Mouse (Mus musculus) lung, adult 2 months (tissue): ENCODE results near the gene Hyal3. TPM values are rescaled to one million over a fixed set of nuclear protein-coding genes. Genes with fewer than 3 reads are reported as not detected.

Experiments used
- DNase-seq: peaks from one replicate; pipeline ENCODE4 v3.0.0; 2022
- H3K4me1 ChIP-seq: fragments of 200-500 bp; 2 replicates; pipeline ENCODE4 v1.6.1; 2011; ENCODE audit warnings: low read length; ENCODE audit not compliant: control insufficient read depth, insufficient read depth
- H3K4me3 ChIP-seq: fragments of 200-500 bp; replicated peaks from 2 replicates; pipeline ENCODE3; 2011; ENCODE audit warnings: low read depth, mild to moderate bottlenecking, control low read depth, low read length; ENCODE audit errors: extremely low read depth
- CTCF ChIP-seq: fragments of 200-500 bp; IDR thresholded peaks from 2 replicates; pipeline ENCODE4 v1.5.1; 2011; ENCODE audit warnings: mild to moderate bottlenecking, low read length, control low read depth; ENCODE audit not compliant: insufficient read depth
- POLR2A ChIP-seq: fragments of 200-500 bp; IDR thresholded peaks from 2 replicates; pipeline ENCODE4 v1.6.1; 2011; ENCODE audit warnings: low read depth, mild to moderate bottlenecking, control low read depth, low read length, borderline replicate concordance; ENCODE audit errors: extremely low read depth
- WGBS: fragments of 180-500 bp; shearing (Covaris S2); methylation state at CpG from one replicate; pipeline ENCODE4 v1.1.7; 2018; 5-methylcytosine and 5-hydroxymethylcytosine counted together
- polyA plus RNA-seq: library from polyadenylated mRNA; depleted of rRNA; stranded (reverse); fragments of >200 nt; gene quantifications from 2 replicates; pipeline ENCODE4 v1.2.3, GENCODE M21; 2012; rRNA removed

The Hyal3 gene
- polyA plus RNA-seq = 1.7 and 1.8 TPM in 2 replicates

GRCm38 (mm10) chr9:107580501-107581317, at the start of gene Hyal3:
Hyal3 (plus strand) TSS chr9:107580818.
- Histone ChIP-seq H3K4me1 (peaks cover 15% of the 10 kb centered on the region; the same call in 1 of the 2 replicates), H3K4me3 (peak within 1 kb of the TSS; percentile 86)
- WGBS = under 1% methylated on average over 32 of the region's 32 CpGs
- peak; percentile 96; the same call in 1 of the 2 replicates for TF ChIP-seq POLR2A
- no peak for TF ChIP-seq CTCF
- peak; percentile 86 for DNase-seq

DNA sequence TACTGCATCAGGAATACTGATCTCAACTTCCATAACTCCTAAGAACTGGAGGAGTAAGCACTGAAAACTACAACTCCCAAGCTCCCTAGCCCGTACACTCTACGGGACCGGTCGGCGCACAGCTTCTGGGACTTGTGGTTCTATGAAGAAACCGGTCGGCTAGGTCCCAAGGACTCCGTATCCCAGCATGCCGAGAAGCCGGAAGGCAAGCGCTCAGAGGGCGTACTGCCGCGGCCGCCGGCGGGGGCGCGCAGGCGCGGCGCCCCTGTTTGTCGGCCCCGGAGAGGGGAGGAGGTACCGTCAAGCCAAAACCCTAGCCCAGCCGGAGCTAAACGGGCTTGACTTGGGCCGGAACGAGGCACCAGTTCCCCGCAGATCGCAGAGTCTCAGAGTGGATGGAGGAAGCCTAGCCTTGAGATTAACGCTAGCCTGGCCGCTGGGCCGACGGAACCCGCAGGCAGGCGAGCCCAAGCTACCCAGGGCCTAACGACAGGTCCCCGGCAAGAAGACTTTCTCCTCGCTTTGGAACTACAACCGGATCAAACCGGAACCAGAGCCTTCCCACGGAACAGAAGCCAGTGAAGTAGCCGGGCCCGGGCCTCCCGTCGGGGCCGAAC, 46.7 kb upstream of the Hyal3 start, which contains the start of gene Tmem115:
Tmem115 (plus strand) TSS at position 155 of the 617 bp plus-strand sequence.
- 1% methylated on average over 43 of the region's 48 CpGs for WGBS
- TF ChIP-seq POLR2A (peak; percentile 91; the same call in 1 of the 2 replicates), CTCF (no peak)

DNA sequence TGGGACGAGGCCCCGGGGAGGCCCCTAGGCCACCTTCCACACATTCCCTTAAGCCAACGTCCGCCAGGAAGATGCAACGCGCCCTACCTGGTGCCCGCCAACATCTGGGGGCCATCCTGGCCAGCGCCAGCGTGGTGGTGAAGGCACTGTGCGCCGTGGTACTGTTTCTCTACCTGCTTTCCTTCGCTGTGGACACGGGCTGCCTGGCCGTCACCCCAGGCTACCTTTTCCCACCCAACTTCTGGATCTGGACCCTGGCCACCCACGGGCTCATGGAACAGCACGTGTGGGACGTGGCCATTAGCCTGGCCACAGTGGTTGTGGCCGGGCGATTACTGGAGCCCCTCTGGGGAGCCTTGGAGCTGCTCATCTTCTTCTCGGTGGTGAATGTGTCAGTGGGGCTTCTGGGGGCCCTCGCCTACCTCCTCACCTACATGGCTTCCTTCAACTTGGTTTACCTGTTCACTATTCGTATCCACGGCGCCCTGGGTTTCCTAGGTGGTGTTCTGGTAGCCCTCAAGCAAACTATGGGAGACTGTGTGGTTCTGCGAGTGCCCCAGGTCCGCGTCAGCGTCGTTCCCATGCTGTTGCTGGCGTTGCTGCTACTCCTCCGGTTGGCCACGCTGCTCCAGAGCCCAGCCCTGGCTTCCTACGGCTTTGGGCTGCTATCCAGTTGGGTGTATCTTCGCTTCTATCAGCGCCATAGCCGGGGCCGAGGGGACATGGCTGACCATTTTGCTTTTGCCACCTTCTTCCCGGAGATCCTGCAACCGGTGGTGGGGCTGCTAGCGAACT, 46.0 kb upstream of the Hyal3 start:
- DNase-seq = no peak
- peaks cover 21% of the 10 kb centered on the region for H3K4me1 ChIP-seq
- H3K4me3 ChIP-seq = peak overlapping the region; percentile 95
- WGBS = under 1% methylated on average over 40 of the region's 40 CpGs
- TF ChIP-seq CTCF (no peak), POLR2A (no peak)

More for the DNA sequence above, 46.7 kb upstream of the Hyal3 start, which contains the start of gene Tmem115:
- Histone ChIP-seq H3K4me1 (peaks cover 21% of the 10 kb centered on the region), H3K4me3 (peak within 1 kb of the TSS; percentile 95)
- peak; percentile 86 for DNase-seq

- H3K4me3 ChIP-seq = no peak overlapping the region
- 85% methylated on average over 7 of the region's 7 CpGs for WGBS
These were observed 42.4 kb upstream of the Hyal3 start for GRCm38 (mm10) chr9:107538231-107538630.

GRCm38 (mm10) chr9:107538711-107539110, 41.9 kb upstream of the Hyal3 start:
- no peak overlapping the region for H3K4me3 ChIP-seq
- H3K4me1 ChIP-seq = peaks cover 30% of the 10 kb centered on the region
- 88% methylated on average over 3 of the region's 3 CpGs for WGBS
- TF ChIP-seq POLR2A (no peak), CTCF (no peak)
- DNase-seq = no peak

More at GRCm38 (mm10) chr9:107538231-107538630, 42.4 kb upstream of the Hyal3 start:
- TF ChIP-seq CTCF = no peak
- TF ChIP-seq POLR2A = no peak
- no peak for DNase-seq
- H3K4me1 ChIP-seq = peaks cover 30% of the 10 kb centered on the region

DNA sequence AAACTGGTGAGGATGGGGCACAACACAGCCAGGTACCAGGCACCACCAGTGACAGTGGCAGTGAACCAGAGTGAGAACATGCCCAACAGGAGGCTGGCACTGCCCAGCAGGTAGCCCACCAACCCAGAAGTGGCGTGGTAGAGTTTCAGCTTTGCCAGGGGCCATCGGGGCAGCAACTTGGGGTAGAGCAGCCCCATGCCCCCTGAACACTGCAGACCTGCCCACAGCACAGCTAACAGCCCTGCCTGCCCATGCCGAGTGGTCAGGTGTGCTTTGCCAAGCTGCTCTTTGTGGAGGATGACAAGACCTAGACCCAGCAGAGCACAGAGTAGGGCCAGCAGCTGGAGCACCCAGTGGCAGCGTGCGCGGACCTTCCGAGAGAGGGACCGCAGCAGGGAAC, 40.7 kb upstream of the Hyal3 start:
- Histone ChIP-seq H3K4me3 (no peak overlapping the region), H3K4me1 (peaks cover 29% of the 10 kb centered on the region)
- WGBS = 92% methylated on average over 8 of the region's 8 CpGs
- TF ChIP-seq CTCF (no peak), POLR2A (no peak)
- DNase-seq = no peak

DNA sequence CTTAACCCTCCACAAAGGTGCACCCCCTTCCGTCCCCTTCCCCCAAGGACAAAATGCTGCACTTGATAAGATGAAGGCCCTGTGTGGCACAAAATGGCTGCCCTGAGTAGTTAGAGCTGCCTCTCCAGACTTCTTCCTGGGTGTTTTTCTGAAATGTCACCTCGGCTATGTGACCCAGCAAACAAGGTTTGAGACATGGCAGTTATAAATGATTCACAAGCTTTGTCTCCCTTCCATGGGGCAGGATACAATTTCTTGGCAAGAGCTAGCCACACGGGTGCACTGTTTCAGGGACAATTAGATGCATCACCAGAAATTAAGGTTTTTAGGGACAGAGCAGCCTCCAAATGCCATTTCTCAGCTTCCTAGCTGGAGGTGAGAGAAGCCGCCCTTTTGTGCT, 40.2 kb upstream of the Hyal3 start:
- TF ChIP-seq CTCF (no peak), POLR2A (no peak)
- peaks cover 25% of the 10 kb centered on the region for H3K4me1 ChIP-seq
- no peak overlapping the region for H3K4me3 ChIP-seq
- 65% methylated on average over 4 of the region's 4 CpGs for WGBS
- DNase-seq = no peak

DNA sequence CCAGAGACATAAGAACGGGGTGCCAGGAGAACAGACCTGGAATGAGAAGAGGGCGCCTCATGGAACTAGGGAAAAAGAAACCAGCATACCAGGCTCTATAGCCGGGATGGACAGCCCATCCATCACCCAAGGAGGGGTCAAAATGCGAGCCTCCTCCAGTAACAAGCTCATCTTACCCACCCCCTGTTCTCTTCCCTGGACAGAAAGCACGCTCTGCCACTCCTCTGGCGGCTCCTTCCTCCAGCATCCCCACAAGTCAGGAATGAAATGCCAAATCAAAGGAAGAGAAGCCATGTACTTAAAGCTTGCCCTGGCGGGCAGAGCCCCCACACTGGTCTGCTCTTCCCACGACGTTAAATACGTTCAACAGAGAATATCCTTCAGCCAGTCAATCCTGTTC, 39.6 kb upstream of the Hyal3 start:
- no peak for TF ChIP-seq CTCF
- TF ChIP-seq POLR2A = no peak
- 21% methylated on average over 10 of the region's 10 CpGs for WGBS
- no peak overlapping the region for H3K4me3 ChIP-seq
- H3K4me1 ChIP-seq = peaks cover 19% of the 10 kb centered on the region
- no peak for DNase-seq

GRCm38 (mm10) chr9:107541474-107542351, 38.9 kb upstream of the Hyal3 start, which contains the start of the genes Cyb561d2 and Nprl2:
Cyb561d2 (minus strand) TSS chr9:107542193.
Nprl2 (plus strand) TSS chr9:107542226.
- H3K4me3 ChIP-seq = peak within 1 kb of the TSS; percentile 95
- TF ChIP-seq CTCF (no peak), POLR2A (peak; percentile 69; the same call in 1 of the 2 replicates)
- peaks cover 13% of the 10 kb centered on the region for H3K4me1 ChIP-seq
- DNase-seq = peak; percentile 96
- WGBS = under 1% methylated on average over 46 of the region's 46 CpGs
